Comparison of ENCODE assay signal across 8 mouse cellular contexts in the genomic region with DNA sequence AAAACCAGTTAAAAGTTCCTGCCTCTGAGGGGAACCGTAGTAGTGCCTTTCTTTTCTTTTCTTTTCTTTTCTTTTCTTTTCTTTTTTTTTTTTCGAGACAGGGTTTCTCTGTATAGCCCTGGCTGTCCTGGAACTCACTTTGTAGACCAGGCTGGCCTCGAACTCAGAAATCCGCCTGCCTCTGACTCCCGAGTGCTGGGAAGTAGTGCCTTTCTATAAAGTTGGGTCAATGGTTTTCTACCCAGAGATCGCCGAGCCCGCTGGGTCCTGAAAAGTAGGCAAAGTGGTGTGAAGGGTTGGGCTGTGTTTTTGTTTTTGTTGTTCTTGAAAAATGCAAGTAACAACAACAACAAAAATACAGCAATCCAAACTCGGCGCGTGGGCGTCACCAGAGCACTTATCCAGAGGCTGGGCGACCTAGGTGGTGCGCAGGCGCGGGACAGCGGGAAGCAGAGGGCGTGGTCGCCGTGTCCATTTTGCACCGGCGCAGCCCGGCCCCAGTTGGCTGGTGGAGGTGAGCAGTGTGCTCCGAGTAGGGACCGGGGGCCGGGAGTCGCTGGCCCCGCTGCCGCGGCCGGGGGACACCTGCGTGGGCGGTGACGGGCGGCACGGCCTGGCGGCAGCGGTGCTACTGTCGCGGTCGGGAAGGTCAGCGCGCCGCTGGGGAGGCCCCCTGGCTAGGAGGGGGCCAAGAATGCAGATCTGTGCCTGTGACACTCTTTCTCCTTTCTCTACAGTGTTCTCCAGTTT. TPM values are rescaled to one million over a fixed set of nuclear protein-coding genes. Genes with fewer than 3 reads are reported as not detected.
DNase-seq lines count a peak whose midpoint lies in the region; ATAC-seq and TF ChIP-seq lines count a peak whose summit lies in the region.

No protein-coding gene starts in this region.

- H3K9ac ChIP-seq in hindbrain, embryonic 14.5 days, result peak overlapping the region; percentile 97

- H3K4me2 ChIP-seq in hindbrain, embryonic 14.5 days (replicated peaks), result peak overlapping the region; percentile 60

- H3K4me3 ChIP-seq in hindbrain, embryonic 14.5 days (replicated peaks; ENCODE audit: low read length), result peak overlapping the region; percentile 89

- no peak for TF ChIP-seq CTCF in Patski (IDR thresholded peaks at IDR 0.05)

- no peaks in the 10 kb centered on the region for H3K27me3 ChIP-seq in Patski
- no peaks in the 10 kb centered on the region for H3K27me3 ChIP-seq in hindbrain, embryonic 14.5 days (ENCODE audit: control insufficient read depth, insufficient read depth, low read length)

- peak overlapping the region; percentile 82 for H3K27ac ChIP-seq in hindbrain, embryonic 14.5 days

- POLR2A ChIA-PET in Patski (lab: Charles Lee), result interaction anchor here (1.0 to 1.5 kb wide), 2 partner anchors 8 to 9 kb away, joined by 3 to 4 read pairs; a partner anchor contains a TSS

- peaks cover 19% of the 10 kb centered on the region for H3K36me3 ChIP-seq in hindbrain, embryonic 14.5 days (replicated peaks; ENCODE audit: control insufficient read depth, insufficient read depth)

- 4% methylated on average over 44 of the region's 44 CpGs for WGBS in hindbrain, embryonic 14.5 days

- H3K4me1 ChIP-seq in hindbrain, embryonic 14.5 days (replicated peaks; ENCODE audit: control insufficient read depth, insufficient read depth, low read length), result peaks cover 29% of the 10 kb centered on the region

- CTCF ChIA-PET in Patski (lab: Charles Lee), result no interaction called here

- H3K9me3 ChIP-seq in hindbrain, embryonic 14.5 days (ENCODE audit: control insufficient read depth, low read length), result no peaks in the 10 kb centered on the region

- peak; percentile 82 for ATAC-seq in Patski
- ATAC-seq in hindbrain, embryonic 14.5 days (ENCODE audit: low FRiP score), result peak; percentile 95

- in situ Hi-C loops in Patski (cut with MboI; ENCODE audit: low pct_unique_long_range_greater_than_20kb), result no loop called here

- peak; percentile 24 for DNase-seq in Patski (ENCODE audit: low read depth, low spot score)
- DNase-seq in cerebellum, postnatal 14 days, result peak; percentile 91 to 95
- DNase-seq in frontal cortex, postnatal 14 days (ENCODE audit: low spot score in 2 of 2), result peak; percentile 74 to 82
- peak; percentile 81 for DNase-seq in hindbrain, embryonic 14.5 days (ENCODE audit: low spot score)
- peak; percentile 86 to 87 for DNase-seq in layer of hippocampus, postnatal 36 days
- DNase-seq in lung, postnatal 36 days, result peak; percentile 94
- DNase-seq in retina, postnatal 1 day, result peak; percentile 89
- DNase-seq in urinary bladder, adult 18-20 months (ENCODE audit: low spot score in 2 of 2), result peak; percentile 85

RNA-seq across cellular contexts. Expression of a gene that starts 1.2 kb away (rescaled TPM):
- polyA plus RNA-seq in Patski (2021), result 13.2 TPM
- 53.5 and 55.9 TPM in 2 replicates for polyA plus RNA-seq in hindbrain, embryonic 14.5 days (2014; fragmentation: Nextera tagmentation; extraction: Ambion mirVana)
- 10 to 100 TPM; 14.1 to 14.2 TPM for total RNA-seq in layer of hippocampus, postnatal 36 days (2021)

RNA-seq across cellular contexts. Expression of a gene that starts 8.0 kb away (rescaled TPM):
- 0.37 TPM for polyA plus RNA-seq in Patski (2021)
- polyA plus RNA-seq in hindbrain, embryonic 14.5 days (2014; fragmentation: Nextera tagmentation; extraction: Ambion mirVana), result 4.2 and 4.4 TPM in 2 replicates
- 1 to 10 TPM in 1 of 2 experiments, under 1 TPM in 1; 0.87 to 1.1 TPM for total RNA-seq in layer of hippocampus, postnatal 36 days (2021)

RNA-seq across cellular contexts. Expression of a gene that starts 42.5 kb away (rescaled TPM):
- 20.9 TPM for polyA plus RNA-seq in Patski (2021)
- 57.2 and 68.5 TPM in 2 replicates for polyA plus RNA-seq in hindbrain, embryonic 14.5 days (2014; fragmentation: Nextera tagmentation; extraction: Ambion mirVana)
- 10 to 100 TPM; 46.2 to 50.9 TPM for total RNA-seq in layer of hippocampus, postnatal 36 days (2021)

Comparison
In these comparisons a context has a peak if more than half of its experiments do, and no peak if none do; other contexts are left out.
1. Peak in every context shown above with its lines: DNase-seq, ATAC-seq, H3K4me3 ChIP-seq and H3K27ac ChIP-seq.
2. DNase-seq: peak in every context shown above with its lines; median percentile 94 in lung, postnatal 36 days; 93 in cerebellum, postnatal 14 days; 89 in retina, postnatal 1 day; 86 in layer of hippocampus, postnatal 36 days; 85 in urinary bladder, adult 18-20 months; 81 in hindbrain, embryonic 14.5 days; 78 in frontal cortex, postnatal 14 days; 24 in Patski.